Mouse (Mus musculus) embryonic facial prominence, embryonic 14.5 days (tissue): ENCODE measurements around the gene Bcdin3d. TPM values are rescaled to one million over a fixed set of nuclear protein-coding genes. Genes with fewer than 3 reads are reported as not detected.

Experiments
- polyA plus RNA-seq: library from polyadenylated mRNA; unstranded; fragments of >200 nt; fragmentation: Nextera tagmentation; extraction: Ambion mirVana; gene quantifications from 2 replicates; pipeline ENCODE4 v1.2.1, GENCODE M21; 2014

The Bcdin3d gene
- polyA plus RNA-seq, 1 experiment from 2014 or later, result 10.8 TPM

Other genes with a start within 250 kb of the Bcdin3d start
- 1.5 TPM in 2 replicates for gene Kcnh3, start 249.9 kb downstream of the Bcdin3d start, polyA plus RNA-seq
- gene Mcrs1, start 222.8 kb downstream of the Bcdin3d start, polyA plus RNA-seq, result 115 and 130 TPM in 2 replicates
- 40.1 and 42.2 TPM in 2 replicates for gene Prpf40b, start 179.6 kb downstream of the Bcdin3d start, polyA plus RNA-seq
- gene Fam186b, start 178.8 kb downstream of the Bcdin3d start, polyA plus RNA-seq, result 0.06 and 0.14 TPM in 2 replicates
- gene Fmnl3, start 104.2 kb downstream of the Bcdin3d start, polyA plus RNA-seq, result 18.5 and 21.5 TPM in 2 replicates
- 300 and 310 TPM in 2 replicates for gene Tmbim6, start 81.8 kb downstream of the Bcdin3d start, polyA plus RNA-seq
- gene Nckap5l, start 17.0 kb downstream of the Bcdin3d start, polyA plus RNA-seq, result 12.5 and 13.1 TPM in 2 replicates
- 1.1 and 1.5 TPM in 2 replicates for gene Faim2, start 53.4 kb upstream of the Bcdin3d start, polyA plus RNA-seq
- 0.11 TPM in 1 of 2 replicates, not detected in the other for gene Aqp2, start 104.3 kb upstream of the Bcdin3d start, polyA plus RNA-seq
- 1.8 and 2.9 TPM in 2 replicates for gene Aqp5, start 116.1 kb upstream of the Bcdin3d start, polyA plus RNA-seq
- not detected in 2 replicates for gene Aqp6, start 126.7 kb upstream of the Bcdin3d start, polyA plus RNA-seq
- gene Racgap1, start 176.9 kb upstream of the Bcdin3d start, polyA plus RNA-seq, result 75.7 and 89.8 TPM in 2 replicates
- 4.1 and 4.6 TPM in 2 replicates for gene Asic1, start 195.6 kb upstream of the Bcdin3d start, polyA plus RNA-seq
- 27.9 and 35.6 TPM in 2 replicates for gene Smarcd1, start 227.4 kb upstream of the Bcdin3d start, polyA plus RNA-seq
- not detected in 2 replicates for gene Gm17349, start 230.8 kb upstream of the Bcdin3d start, polyA plus RNA-seq
- gene Gpd1, start 242.8 kb upstream of the Bcdin3d start, polyA plus RNA-seq, result 2.0 and 7.3 TPM in 2 replicates